Mouse (Mus musculus): ENCODE results near the gene Nup93.
A peak's percentile ranks its signal among the peaks of the same experiment; 100 is the strongest.

Gene Nup93

GRCm38 (mm10) chr8:94320036-94320435 is 105.7 kb downstream of the Nup93 start:
- no peak for DNase-seq (ENCODE audit: low spot score)

- no peak for DNase-seq (ENCODE audit: low spot score)
These were observed 107.7 kb downstream of the Nup93 start for GRCm38 (mm10) chr8:94322083-94322482.

- no peak for DNase-seq (ENCODE audit: low spot score)
These were observed 108.7 kb downstream of the Nup93 start for GRCm38 (mm10) chr8:94323041-94323440.

- no peak for DNase-seq (ENCODE audit: low spot score)
These were observed 109.7 kb downstream of the Nup93 start for GRCm38 (mm10) chr8:94324071-94324470.

GRCm38 (mm10) chr8:94326016-94326415 is 111.7 kb downstream of the Nup93 start:
- DNase-seq (ENCODE audit: low spot score), result no peak

- no peak for DNase-seq (ENCODE audit: low spot score)
These were observed 114.8 kb downstream of the Nup93 start, which contains the start of gene Slc12a3 for GRCm38 (mm10) chr8:94328932-94329728. Slc12a3 (plus strand) TSS chr8:94329201.

GRCm38 (mm10) chr8:94330733-94331132 is 116.4 kb downstream of the Nup93 start:
- peak; percentile 57 for DNase-seq (ENCODE audit: low spot score)

GRCm38 (mm10) chr8:94333345-94333744 is 119.0 kb downstream of the Nup93 start:
- DNase-seq (ENCODE audit: low spot score), result no peak

- no peak for DNase-seq (ENCODE audit: low spot score)
These were observed 123.2 kb downstream of the Nup93 start for GRCm38 (mm10) chr8:94337559-94337958.

- no peak for DNase-seq (ENCODE audit: low spot score)
These were observed 126.4 kb downstream of the Nup93 start for GRCm38 (mm10) chr8:94340796-94341195.

- no peak for DNase-seq (ENCODE audit: low spot score)
These were observed 128.3 kb downstream of the Nup93 start for GRCm38 (mm10) chr8:94342691-94343090.

GRCm38 (mm10) chr8:94343290-94343689 is 128.9 kb downstream of the Nup93 start:
- DNase-seq (ENCODE audit: low spot score), result peak; percentile 70

GRCm38 (mm10) chr8:94343778-94344320 is 129.5 kb downstream of the Nup93 start:
- DNase-seq (ENCODE audit: low spot score), result no peak

GRCm38 (mm10) chr8:94345657-94346056 is 131.3 kb downstream of the Nup93 start:
- DNase-seq (ENCODE audit: low spot score), result no peak

GRCm38 (mm10) chr8:94346264-94346663 is 131.9 kb downstream of the Nup93 start:
- DNase-seq (ENCODE audit: low spot score), result no peak

GRCm38 (mm10) chr8:94348425-94348824 is 134.1 kb downstream of the Nup93 start:
- no peak for DNase-seq (ENCODE audit: low spot score)

- DNase-seq (ENCODE audit: low spot score), result no peak
These were observed 139.7 kb downstream of the Nup93 start for GRCm38 (mm10) chr8:94354069-94354531.

- DNase-seq (ENCODE audit: low spot score), result no peak
These were observed 140.2 kb downstream of the Nup93 start for GRCm38 (mm10) chr8:94354571-94354970.

- DNase-seq (ENCODE audit: low spot score), result no peak
These were observed 142.9 kb downstream of the Nup93 start for GRCm38 (mm10) chr8:94357220-94357619.

GRCm38 (mm10) chr8:94358541-94358940 is 144.2 kb downstream of the Nup93 start:
- no peak for DNase-seq (ENCODE audit: low spot score)

- DNase-seq (ENCODE audit: low spot score), result no peak
These were observed 147.5 kb downstream of the Nup93 start for GRCm38 (mm10) chr8:94361774-94362431.

- DNase-seq (ENCODE audit: low spot score), result no peak
These were observed 148.4 kb downstream of the Nup93 start for GRCm38 (mm10) chr8:94362607-94363239.
